Mouse (Mus musculus) kidney, adult 18-20 months (tissue): Measurements from ENCODE around the gene Rhox3a2.
"Not testable (repeated sequence)": the region's sequence is repeated elsewhere in the genome, so short reads cannot be mapped to it uniquely, and the experiment has no call there.

Source experiments
- DNase-seq: peaks from one replicate; pipeline ENCODE4 v3.0.0; 2021

The Rhox3a2 gene

GRCm38 (mm10) chrX:37379728-37380127 is at the start of gene Rhox3a2:
TSS of gene Rhox3a2 (plus strand) at chrX:37380028.
- not testable (repeated sequence) for DNase-seq

DNA sequence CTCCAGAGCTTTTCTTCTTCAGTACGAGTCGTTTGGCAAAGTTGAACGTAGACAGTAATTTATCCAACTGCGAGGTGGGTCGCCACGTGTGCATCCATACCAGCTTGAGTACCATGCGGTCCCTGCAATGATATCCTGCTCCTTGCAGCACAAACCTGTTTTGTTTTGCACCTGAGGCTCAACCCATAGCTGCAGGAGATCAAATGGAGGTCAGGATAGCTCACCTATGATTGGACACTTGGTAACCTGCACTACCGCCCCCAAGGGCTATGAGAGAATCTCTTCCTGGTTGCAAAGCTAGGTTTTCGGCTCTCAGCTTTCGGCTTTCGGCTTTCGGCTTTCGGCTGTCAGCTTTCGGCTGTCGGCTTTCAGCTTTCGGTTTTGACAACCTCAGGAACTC is 10.7 kb downstream of the Rhox3a2 start, which contains the start of gene Rhox4a2:
Gene Rhox4a2, plus strand, starts transcription at position 301 of the 400 bp plus-strand sequence.
- not testable (repeated sequence) for DNase-seq

DNA sequence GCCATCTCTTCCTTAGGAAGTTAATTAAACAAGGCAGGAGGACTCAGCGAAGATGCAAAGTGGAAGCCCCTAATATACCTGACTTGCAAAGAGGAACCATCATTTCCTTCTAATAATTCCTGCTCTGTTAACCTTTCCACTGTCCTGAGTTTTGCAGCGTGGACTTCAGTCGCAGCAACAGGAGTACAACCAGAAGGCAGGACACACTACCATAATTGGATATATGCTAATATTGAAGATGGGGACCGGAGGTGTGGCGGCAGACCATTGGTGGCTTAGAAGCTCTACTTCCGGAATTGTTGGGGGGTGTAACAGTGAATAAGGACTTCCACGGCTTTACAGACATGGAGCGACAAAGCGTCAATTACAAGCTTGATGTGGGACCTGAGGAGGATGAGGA is 31.9 kb downstream of the Rhox3a2 start, which contains the start of gene Rhox2b:
Gene Rhox2b, plus strand, starts transcription at position 301 of the 400 bp plus-strand sequence.
- not testable (repeated sequence) for DNase-seq

DNA sequence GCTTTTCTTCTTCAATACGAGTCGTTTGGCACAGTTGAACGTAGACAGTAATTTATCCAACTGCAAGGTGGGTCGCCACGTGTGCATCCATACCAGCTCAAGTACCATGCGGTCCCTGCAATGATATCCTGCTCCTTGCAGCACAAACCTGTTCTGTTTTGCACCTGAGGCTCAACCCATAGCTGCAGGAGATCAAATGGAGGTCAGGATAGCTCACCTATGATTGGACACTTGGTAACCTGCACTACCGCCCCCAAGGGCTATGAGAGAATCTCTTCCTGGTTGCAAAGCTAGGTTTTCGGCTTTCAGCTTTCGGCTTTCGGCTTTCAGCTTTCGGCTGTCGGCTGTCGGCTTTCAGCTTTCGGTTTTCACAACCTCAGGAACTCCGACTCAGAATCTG is 52.4 kb downstream of the Rhox3a2 start, which contains the start of gene Rhox4b:
Gene Rhox4b, plus strand, starts transcription at position 301 of the 400 bp plus-strand sequence.
- not testable (repeated sequence) for DNase-seq
